Mouse (Mus musculus): ENCODE measurements around the gene Slco3a1.

DNA sequence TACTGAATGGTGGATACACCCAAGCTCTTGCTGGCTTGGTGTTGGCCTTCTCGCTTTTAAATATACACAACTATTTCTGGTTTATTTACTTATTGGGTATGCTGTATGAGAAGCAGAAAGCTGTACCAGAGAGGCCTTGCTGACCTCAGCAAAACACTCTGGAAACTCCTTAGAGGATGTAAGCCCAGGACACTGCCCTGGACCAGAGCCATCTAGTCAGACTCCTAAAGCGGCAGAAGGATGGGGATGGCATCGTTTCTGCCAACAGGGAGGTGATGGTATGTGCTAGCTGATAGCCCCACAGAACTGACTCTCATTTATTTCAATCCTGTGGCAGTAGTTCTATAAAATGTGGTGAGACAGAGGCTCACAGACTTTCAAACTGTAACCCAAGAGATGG, 125.3 kb downstream of the Slco3a1 start:
- TF ChIP-seq CTCF (IDR thresholded peaks at IDR 0.05; ENCODE audit: borderline replicate concordance, insufficient read depth, low read depth, low read length) = no peak
- TF ChIP-seq POLR2A (IDR thresholded peaks at IDR 0.05; ENCODE audit: borderline replicate concordance, insufficient read depth, low read length) = no peak

Data from cerebellum, adult 2 months (tissue).